ENCODE assay signal across 9 mouse cellular contexts in the genomic region with DNA sequence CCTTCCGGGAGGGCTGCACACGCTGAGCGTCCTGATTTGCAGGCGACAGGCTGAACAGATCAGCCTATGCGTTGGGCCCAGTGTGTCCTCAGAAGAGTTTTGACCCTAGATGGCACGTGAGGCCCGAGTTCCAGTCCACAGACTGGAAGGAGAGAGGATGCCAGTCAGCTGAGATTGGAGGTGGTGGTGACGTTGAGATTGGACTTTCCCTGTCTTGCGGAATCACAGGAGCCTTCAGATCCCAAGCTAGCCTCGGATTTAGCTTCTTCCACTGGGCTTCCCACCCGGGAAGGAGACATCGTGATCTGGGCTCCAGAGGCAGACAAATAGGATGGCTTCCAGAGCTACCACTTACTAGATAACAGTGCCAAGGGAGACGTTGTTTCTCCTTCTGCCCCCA. TPM values are rescaled to one million over a fixed set of nuclear protein-coding genes. Genes with fewer than 3 reads are reported as not detected.
DNase-seq lines count a peak whose midpoint lies in the region; ATAC-seq and TF ChIP-seq lines count a peak whose summit lies in the region.
"Had no signal": no experiment of that assay in that cellular context is flagged by ENCODE, and none has a peak within 500 bp of the region (broad histone marks: within the 10 kb centered on the region; RNA-seq: fewer than 3 reads in every experiment).

A gene (minus strand): TSS at position 101 of the 400 bp plus-strand sequence.

- peak within 1 kb of the TSS; percentile 26; the same call in 1 of the 2 replicates for H3K4me3 ChIP-seq in liver, embryonic 12.5 days
- H3K4me3 ChIP-seq in liver, postnatal 0 days (ENCODE audit: low read depth, low read length): no peak within 1 kb of the TSS
- peak within 1 kb of the TSS; percentile 44 for H3K4me3 ChIP-seq in forebrain, embryonic 13.5 days
- peak within 1 kb of the TSS; percentile 49 for H3K4me3 ChIP-seq in limb, embryonic 10.5 days
- H3K4me3 ChIP-seq in stomach, embryonic 14.5 days (ENCODE audit: low read depth, low read length): peak within 1 kb of the TSS; percentile 35

- peaks cover 4% of the 10 kb centered on the region; the same call in 1 of the 2 replicates for H3K4me1 ChIP-seq in liver, embryonic 12.5 days
- H3K4me1 ChIP-seq in liver, postnatal 0 days (ENCODE audit: insufficient read depth): no peaks in the 10 kb centered on the region
- H3K4me1 ChIP-seq in forebrain, embryonic 13.5 days: peaks cover 28% of the 10 kb centered on the region
- H3K4me1 ChIP-seq in limb, embryonic 10.5 days: peaks cover 25% of the 10 kb centered on the region
- 0 out of 2 replicates have a peak, but pooled peaks cover 3% of the 10 kb centered on the region for H3K4me1 ChIP-seq in stomach, embryonic 14.5 days (ENCODE audit: control insufficient read depth, insufficient read depth, low read length)

- 15% methylated on average over 13 of the region's 13 CpGs for WGBS in liver, embryonic 12.5 days (ENCODE audit: insufficient replicate concordance)
- 15% methylated on average over 13 of the region's 13 CpGs for WGBS in liver, postnatal 0 days (ENCODE audit: insufficient replicate concordance)
- 14% methylated on average over 13 of the region's 13 CpGs for WGBS in forebrain, embryonic 13.5 days
- WGBS in limb, embryonic 10.5 days: 13% methylated on average over 13 of the region's 13 CpGs
- WGBS in stomach, embryonic 14.5 days: 17% methylated on average over 13 of the region's 13 CpGs

- TF ChIP-seq EP300 in liver, postnatal 0 days (IDR thresholded peaks at IDR 0.05; ENCODE audit: low read depth): no peak

- H3K9ac ChIP-seq in liver, embryonic 12.5 days: no peak within 1 kb of the TSS
- no peak within 1 kb of the TSS for H3K9ac ChIP-seq in liver, postnatal 0 days (replicated peaks)
- peak within 1 kb of the TSS; percentile 54 for H3K9ac ChIP-seq in forebrain, embryonic 13.5 days
- H3K9ac ChIP-seq in stomach, embryonic 14.5 days (replicated peaks; ENCODE audit: low read depth, low read length): no peak within 1 kb of the TSS

- no peak for TF ChIP-seq CTCF in liver, postnatal 0 days (IDR thresholded peaks at IDR 0.05; ENCODE audit: low read depth)

- H3K36me3 ChIP-seq in liver, embryonic 12.5 days: no peaks in the 10 kb centered on the region
- H3K36me3 ChIP-seq in liver, postnatal 0 days (replicated peaks; ENCODE audit: insufficient read depth, low read length): no peaks in the 10 kb centered on the region
- H3K36me3 ChIP-seq in forebrain, embryonic 13.5 days (ENCODE audit: poor library complexity, severe bottlenecking): no peaks in the 10 kb centered on the region
- H3K36me3 ChIP-seq in limb, embryonic 10.5 days: no peaks in the 10 kb centered on the region
- no peaks in the 10 kb centered on the region for H3K36me3 ChIP-seq in stomach, embryonic 14.5 days (ENCODE audit: control insufficient read depth, insufficient read depth, low read length)

- H3K9me3 ChIP-seq in liver, embryonic 12.5 days (replicated peaks): no peaks in the 10 kb centered on the region
- H3K9me3 ChIP-seq in liver, postnatal 0 days (ENCODE audit: low read length): no peaks in the 10 kb centered on the region
- H3K9me3 ChIP-seq in forebrain, embryonic 13.5 days (replicated peaks): no peaks in the 10 kb centered on the region
- H3K9me3 ChIP-seq in limb, embryonic 10.5 days (replicated peaks): no peaks in the 10 kb centered on the region
- no peaks in the 10 kb centered on the region for H3K9me3 ChIP-seq in stomach, embryonic 14.5 days (ENCODE audit: control insufficient read depth, low read depth, low read length)

- DNase-seq in liver, postnatal 0 days: no peak
- DNase-seq in limb, embryonic 10.5 days (ENCODE audit: low spot score): no peak
- DNase-seq in ovary, postnatal 36 days (ENCODE audit: low spot score): no peak
- DNase-seq in cerebellum, adult 11-12 months: no peak
- DNase-seq: embryo, embryonic 11 days had no signal

- no peak for ATAC-seq in liver, embryonic 12.5 days
- ATAC-seq in liver, postnatal 0 days: no peak
- ATAC-seq in forebrain, embryonic 13.5 days: no peak
- ATAC-seq in stomach, embryonic 14.5 days (ENCODE audit: insufficient number of reproducible peaks, insufficient read depth, low FRiP score, low read depth): no peak

- peaks cover 80% of the 10 kb centered on the region for H3K27me3 ChIP-seq in liver, embryonic 12.5 days (replicated peaks)
- H3K27me3 ChIP-seq in liver, postnatal 0 days (ENCODE audit: insufficient read depth, low read length): peaks cover 65% of the 10 kb centered on the region
- peaks cover 86% of the 10 kb centered on the region for H3K27me3 ChIP-seq in forebrain, embryonic 13.5 days
- peaks cover 78% of the 10 kb centered on the region for H3K27me3 ChIP-seq in limb, embryonic 10.5 days (ENCODE audit: low read depth, poor library complexity, severe bottlenecking)
- peaks cover 55% of the 10 kb centered on the region for H3K27me3 ChIP-seq in stomach, embryonic 14.5 days (ENCODE audit: control insufficient read depth, insufficient read depth, low read length)

- H3K4me2 ChIP-seq in liver, embryonic 12.5 days: peak within 1 kb of the TSS; percentile 40
- H3K4me2 ChIP-seq in liver, postnatal 0 days (ENCODE audit: low read depth, low read length): no peak within 1 kb of the TSS
- H3K4me2 ChIP-seq in forebrain, embryonic 13.5 days: peak within 1 kb of the TSS; percentile 75
- H3K4me2 ChIP-seq in stomach, embryonic 14.5 days (replicated peaks; ENCODE audit: low read depth, low read length): peak within 1 kb of the TSS; percentile 63

- H3K27ac ChIP-seq in liver, embryonic 12.5 days: no peak within 1 kb of the TSS
- no peak within 1 kb of the TSS for H3K27ac ChIP-seq in liver, postnatal 0 days (ENCODE audit: low read depth)
- no peak within 1 kb of the TSS for H3K27ac ChIP-seq in forebrain, embryonic 13.5 days
- H3K27ac ChIP-seq in limb, embryonic 10.5 days: no peak within 1 kb of the TSS
- no peak within 1 kb of the TSS for H3K27ac ChIP-seq in stomach, embryonic 14.5 days (ENCODE audit: low read length)

RNA-seq across cellular contexts. Expression of the gene that starts here (rescaled TPM):
- not detected in 2 replicates for polyA plus RNA-seq in liver, embryonic 12.5 days (2016; fragmentation: Nextera tagmentation; extraction: Ambion mirVana)
- not detected in 2 replicates for polyA plus RNA-seq in liver, postnatal 0 days (2015; fragmentation: Nextera tagmentation; extraction: Ambion mirVana)
- polyA plus RNA-seq in forebrain, embryonic 13.5 days (2015; fragmentation: Nextera tagmentation; extraction: Ambion mirVana): 0.15 TPM in 1 of 2 replicates, not detected in the other
- not detected in 2 replicates for polyA plus RNA-seq in limb, embryonic 10.5 days (2016; fragmentation: Nextera tagmentation; extraction: Ambion mirVana)
- polyA plus RNA-seq in stomach, embryonic 14.5 days (2014; fragmentation: Nextera tagmentation; extraction: Ambion mirVana): 0.66 and 0.90 TPM in 2 replicates
- polyA plus RNA-seq: liver, adult 2 months had no signal
